Mouse (Mus musculus) kidney, embryonic 16.5 days (tissue): ENCODE data around the gene Slco3a1. TPM values are rescaled to one million over a fixed set of nuclear protein-coding genes. Genes with fewer than 3 reads are reported as not detected.

Experiments used
- ATAC-seq: fragments of 200-750 bp; cut with Nextera tagmentation; 2 replicates; pipeline ENCODE4 v1.8.0; 2017; ENCODE audit warnings: moderate TSS enrichment; ENCODE audit not compliant: low FRiP score, low TSS enrichment
- H3K27ac ChIP-seq: fragments of 300-500 bp; sonication (generic); 2 replicates; pipeline ENCODE4 v1.5.1; 2014; ENCODE audit warnings: low read length
- H3K27me3 ChIP-seq: fragments of 300-500 bp; sonication (generic); 2 replicates; pipeline ENCODE4 v1.6.1; 2014; ENCODE audit warnings: low read length, control low read depth, mixed read lengths; ENCODE audit not compliant: insufficient read depth
- H3K36me3 ChIP-seq: fragments of 300-500 bp; sonication (generic); 2 replicates; pipeline ENCODE4 v1.6.1; 2014; ENCODE audit warnings: low read length, control low read depth, mixed read lengths; ENCODE audit not compliant: insufficient read depth
- H3K4me1 ChIP-seq: fragments of 300-500 bp; sonication (generic); 2 replicates; pipeline ENCODE4 v1.6.1; 2014; ENCODE audit warnings: low read length, control low read depth, mixed read lengths; ENCODE audit not compliant: insufficient read depth
- H3K4me2 ChIP-seq: fragments of 300-500 bp; sonication (generic); replicated peaks from 2 replicates; pipeline ENCODE4 v1.6.1; 2014; ENCODE audit warnings: low read depth, low read length
- H3K4me3 ChIP-seq: fragments of 300-500 bp; sonication (generic); 2 replicates; pipeline ENCODE4 v1.5.1; 2014; ENCODE audit warnings: mild to moderate bottlenecking, low read length
- H3K9ac ChIP-seq: fragments of 300-500 bp; sonication (generic); replicated peaks from 2 replicates; pipeline ENCODE4 v1.6.1; 2014; ENCODE audit warnings: low read length
- H3K9me3 ChIP-seq: fragments of 300-500 bp; sonication (generic); 2 replicates; pipeline ENCODE4 v1.6.1; 2016; ENCODE audit warnings: low read length, control low read depth
- WGBS: fragments of 180-500 bp; shearing (Covaris S2); extraction: QIAGEN DNeasy Blood & Tissue Kit; methylation state at CpG from one replicate; pipeline ENCODE4 v1.1.7; 2014; 5-methylcytosine and 5-hydroxymethylcytosine counted together
- polyA plus RNA-seq: library from polyadenylated mRNA; unstranded; fragments of >200 nt; fragmentation: Nextera tagmentation; extraction: Ambion mirVana; gene quantifications from 2 replicates; pipeline ENCODE4 v1.2.1, GENCODE M21; 2015

Gene Slco3a1
- polyA plus RNA-seq, 1 experiment from 2014 or later, result 20.8 TPM

GRCm38 (mm10) chr7:74519386-74519785 is 35.2 kb downstream of the Slco3a1 start:
- no peak overlapping the region for H3K27ac ChIP-seq
- H3K9me3 ChIP-seq, result no peaks in the 10 kb centered on the region
- H3K4me2 ChIP-seq, result no peak overlapping the region
- H3K4me3 ChIP-seq, result no peak overlapping the region
- WGBS, result 43% methylated on average over 6 of the region's 6 CpGs
- no peak overlapping the region for H3K9ac ChIP-seq
- no peak for ATAC-seq
- H3K36me3 ChIP-seq, result no peaks in the 10 kb centered on the region
- H3K27me3 ChIP-seq, result no peaks in the 10 kb centered on the region
- no peaks in the 10 kb centered on the region for H3K4me1 ChIP-seq

GRCm38 (mm10) chr7:74518776-74519175 is 35.8 kb downstream of the Slco3a1 start:
- no peak overlapping the region for H3K27ac ChIP-seq
- no peak overlapping the region for H3K9ac ChIP-seq
- no peak overlapping the region for H3K4me3 ChIP-seq
- 91% methylated on average over 1 of the region's 1 CpGs for WGBS
- no peaks in the 10 kb centered on the region for H3K9me3 ChIP-seq
- H3K4me2 ChIP-seq, result no peak overlapping the region
- no peaks in the 10 kb centered on the region for H3K4me1 ChIP-seq
- H3K27me3 ChIP-seq, result no peaks in the 10 kb centered on the region
- ATAC-seq, result no peak
- no peaks in the 10 kb centered on the region for H3K36me3 ChIP-seq

- 90% methylated on average over 5 of the region's 5 CpGs for WGBS
Observed at GRCm38 (mm10) chr7:74518255-74518654, 36.3 kb downstream of the Slco3a1 start.

GRCm38 (mm10) chr7:74510676-74511075 is 43.9 kb downstream of the Slco3a1 start:
- H3K9ac ChIP-seq, result no peak overlapping the region
- ATAC-seq, result no peak
- no peak overlapping the region for H3K27ac ChIP-seq
- no peaks in the 10 kb centered on the region for H3K9me3 ChIP-seq
- no peaks in the 10 kb centered on the region for H3K27me3 ChIP-seq
- no peaks in the 10 kb centered on the region for H3K36me3 ChIP-seq
- H3K4me3 ChIP-seq, result no peak overlapping the region
- H3K4me1 ChIP-seq, result no peaks in the 10 kb centered on the region
- H3K4me2 ChIP-seq, result no peak overlapping the region
- WGBS, result 73% methylated on average over 1 of the region's 1 CpGs

More at GRCm38 (mm10) chr7:74518255-74518654, 36.3 kb downstream of the Slco3a1 start:
- H3K36me3 ChIP-seq, result no peaks in the 10 kb centered on the region
- no peak overlapping the region for H3K4me3 ChIP-seq
- ATAC-seq, result no peak
- no peak overlapping the region for H3K9ac ChIP-seq
- no peak overlapping the region for H3K4me2 ChIP-seq
- H3K9me3 ChIP-seq, result no peaks in the 10 kb centered on the region
- H3K4me1 ChIP-seq, result no peaks in the 10 kb centered on the region
- H3K27ac ChIP-seq, result no peak overlapping the region
- no peaks in the 10 kb centered on the region for H3K27me3 ChIP-seq

- Histone ChIP-seq H3K27me3 (no peaks in the 10 kb centered on the region), H3K4me3 (no peak overlapping the region), H3K4me1 (no peaks in the 10 kb centered on the region), H3K9ac (no peak overlapping the region), H3K27ac (no peak overlapping the region), H3K36me3 (peaks cover 3% of the 10 kb centered on the region; the same call in 1 of the 2 replicates), H3K9me3 (no peaks in the 10 kb centered on the region), H3K4me2 (no peak overlapping the region)
- no peak for ATAC-seq
- WGBS, result 80% methylated on average over 4 of the region's 4 CpGs
Observed at GRCm38 (mm10) chr7:74508205-74508604, 46.4 kb downstream of the Slco3a1 start.

GRCm38 (mm10) chr7:74506856-74507255 is 47.7 kb downstream of the Slco3a1 start:
- H3K9ac ChIP-seq, result no peak overlapping the region
- H3K36me3 ChIP-seq, result peaks cover 3% of the 10 kb centered on the region; the same call in 1 of the 2 replicates
- H3K4me2 ChIP-seq, result no peak overlapping the region
- no peak overlapping the region for H3K27ac ChIP-seq
- no peak for ATAC-seq
- WGBS, result 88% methylated on average over 5 of the region's 5 CpGs
- no peaks in the 10 kb centered on the region for H3K27me3 ChIP-seq
- no peaks in the 10 kb centered on the region for H3K4me1 ChIP-seq
- no peaks in the 10 kb centered on the region for H3K9me3 ChIP-seq
- H3K4me3 ChIP-seq, result no peak overlapping the region

GRCm38 (mm10) chr7:74505635-74506034 is 48.9 kb downstream of the Slco3a1 start:
- ATAC-seq, result no peak
- H3K4me3 ChIP-seq, result no peak overlapping the region
- no peaks in the 10 kb centered on the region for H3K9me3 ChIP-seq
- peaks cover 3% of the 10 kb centered on the region; the same call in 1 of the 2 replicates for H3K36me3 ChIP-seq
- H3K4me2 ChIP-seq, result no peak overlapping the region
- H3K9ac ChIP-seq, result no peak overlapping the region
- WGBS, result 77% methylated on average over 10 of the region's 10 CpGs
- no peak overlapping the region for H3K27ac ChIP-seq
- H3K27me3 ChIP-seq, result no peaks in the 10 kb centered on the region
- no peaks in the 10 kb centered on the region for H3K4me1 ChIP-seq

GRCm38 (mm10) chr7:74501187-74501586 is 53.4 kb downstream of the Slco3a1 start:
- H3K9me3 ChIP-seq, result no peaks in the 10 kb centered on the region
- H3K4me3 ChIP-seq, result no peak overlapping the region
- H3K27me3 ChIP-seq, result no peaks in the 10 kb centered on the region
- no peak for ATAC-seq
- 44% methylated on average over 10 of the region's 10 CpGs for WGBS
- no peaks in the 10 kb centered on the region for H3K4me1 ChIP-seq
- H3K9ac ChIP-seq, result no peak overlapping the region
- no peak overlapping the region for H3K27ac ChIP-seq
- peaks cover 3% of the 10 kb centered on the region; the same call in 1 of the 2 replicates for H3K36me3 ChIP-seq
- H3K4me2 ChIP-seq, result no peak overlapping the region

- no peak overlapping the region for H3K4me2 ChIP-seq
- WGBS, result 91% methylated on average over 5 of the region's 5 CpGs
- no peak for ATAC-seq
Observed at GRCm38 (mm10) chr7:74499470-74499869, 55.1 kb downstream of the Slco3a1 start.

GRCm38 (mm10) chr7:74498266-74498980 is 56.2 kb downstream of the Slco3a1 start:
- Histone ChIP-seq H3K9me3 (no peaks in the 10 kb centered on the region), H3K27ac (no peak overlapping the region), H3K27me3 (no peaks in the 10 kb centered on the region), H3K4me1 (no peaks in the 10 kb centered on the region), H3K4me2 (no peak overlapping the region), H3K9ac (no peak overlapping the region), H3K36me3 (no peaks in the 10 kb centered on the region), H3K4me3 (no peak overlapping the region)
- WGBS, result 70% methylated on average over 4 of the region's 4 CpGs
- no peak for ATAC-seq

More at GRCm38 (mm10) chr7:74499470-74499869, 55.1 kb downstream of the Slco3a1 start:
- no peaks in the 10 kb centered on the region for H3K4me1 ChIP-seq
- H3K27ac ChIP-seq, result no peak overlapping the region
- H3K9ac ChIP-seq, result no peak overlapping the region
- H3K27me3 ChIP-seq, result no peaks in the 10 kb centered on the region
- H3K36me3 ChIP-seq, result peaks cover 3% of the 10 kb centered on the region; the same call in 1 of the 2 replicates
- no peaks in the 10 kb centered on the region for H3K9me3 ChIP-seq
- H3K4me3 ChIP-seq, result no peak overlapping the region
